Mouse (Mus musculus): ENCODE data around the gene Bfsp1.

Bfsp1 gene

DNA sequence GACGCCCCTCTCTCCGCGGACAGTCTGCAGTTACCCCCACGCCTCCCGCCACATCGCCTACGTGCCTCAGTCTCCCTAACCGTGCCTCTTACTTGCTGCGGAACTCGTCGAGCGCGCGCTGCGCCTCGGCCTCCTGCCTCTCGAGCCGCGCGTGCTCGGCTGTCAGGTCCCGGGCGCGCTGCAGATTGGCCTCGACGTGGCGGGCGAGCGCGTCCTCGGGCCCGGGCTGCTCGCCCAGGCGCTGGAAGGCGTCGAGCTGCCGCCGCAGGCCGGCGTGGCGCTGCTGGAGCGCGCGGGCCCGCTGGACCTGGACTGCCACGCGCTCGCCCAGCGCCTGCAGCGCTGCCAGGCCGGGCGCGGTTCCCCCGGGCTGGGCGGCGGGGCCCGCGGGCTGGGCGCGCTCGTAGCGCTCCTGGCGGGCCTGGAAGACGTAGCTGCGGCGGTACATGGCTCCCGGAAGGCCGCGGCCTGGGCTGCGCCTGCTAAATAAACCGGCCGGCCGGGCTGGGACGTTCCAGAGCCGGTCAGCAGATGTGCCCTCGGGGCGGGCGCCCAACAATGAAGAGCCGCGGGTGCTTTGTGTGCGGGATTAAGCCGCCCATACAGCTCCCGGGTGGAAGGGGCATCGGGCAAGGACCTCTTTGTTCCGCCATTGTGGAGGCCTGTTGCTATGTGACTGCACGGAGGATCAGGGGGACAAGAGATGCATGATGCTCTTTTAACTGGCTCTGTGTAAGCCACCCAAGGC is at the start of gene Bfsp1:
Bfsp1 (minus strand) TSS at position 690 of the 748 bp plus-strand sequence.
- peak; percentile 65 for DNase-seq (ENCODE audit: low spot score)

DNA sequence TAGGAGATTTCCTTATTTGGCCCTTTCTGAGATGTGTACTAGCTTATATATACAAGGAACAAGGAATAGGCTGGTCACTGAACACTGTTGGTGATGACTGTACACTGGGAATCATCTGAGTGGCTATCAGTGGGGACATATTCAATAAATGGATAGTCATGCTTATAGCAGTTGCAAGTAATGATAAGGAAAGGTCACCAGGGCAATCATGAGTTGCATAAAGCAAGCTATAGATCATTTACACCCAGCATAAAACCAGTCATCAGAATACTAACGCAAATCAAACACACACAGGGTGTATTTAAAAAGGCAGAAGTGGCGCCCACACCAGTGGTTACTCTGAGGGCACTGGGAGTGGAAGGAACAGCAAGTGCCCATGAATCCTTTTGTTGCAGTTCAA is 49.2 kb upstream of the Bfsp1 start:
- no peak for DNase-seq (ENCODE audit: low spot score)

DNA sequence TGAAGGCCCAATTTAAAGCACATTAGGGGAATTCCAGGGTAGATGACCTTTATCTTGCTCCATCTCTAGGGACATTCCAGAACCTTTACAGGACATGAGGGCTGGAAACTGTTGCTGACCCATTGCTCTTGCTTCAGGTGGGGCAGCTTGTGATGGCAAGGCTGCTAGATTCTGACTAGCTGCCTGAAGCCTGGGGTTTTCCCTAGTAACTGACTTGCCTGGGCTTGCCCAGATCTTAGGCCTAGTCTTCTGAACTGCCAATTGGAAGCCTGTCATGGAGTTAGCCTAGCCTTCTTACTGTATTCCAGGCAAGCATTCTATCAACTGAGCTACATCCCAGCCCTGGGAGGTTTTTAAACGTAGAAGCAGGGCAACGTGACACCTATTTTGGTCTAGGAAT is 46.3 kb upstream of the Bfsp1 start:
- no peak for DNase-seq (ENCODE audit: low spot score)

DNA sequence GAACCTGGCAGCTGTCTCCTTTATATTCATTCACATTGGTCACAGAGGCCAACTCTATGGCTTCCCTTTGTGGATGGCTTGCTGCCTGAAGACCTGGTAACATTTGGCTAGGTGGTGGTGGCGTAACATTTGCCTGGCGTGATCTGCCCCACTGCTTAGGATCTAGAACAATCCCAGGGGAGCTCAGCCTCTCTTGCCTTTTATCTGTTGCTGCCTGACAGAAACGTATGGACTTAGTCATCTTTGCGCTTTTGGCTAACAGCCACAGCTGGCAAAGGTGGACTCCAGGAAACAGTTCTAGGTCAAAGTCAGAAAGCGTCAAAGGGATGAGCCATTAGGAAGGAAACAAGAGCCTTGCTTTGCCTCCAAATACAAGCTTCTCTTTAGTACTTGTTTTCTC is 41.9 kb upstream of the Bfsp1 start:
- no peak for DNase-seq (ENCODE audit: low spot score)

DNA sequence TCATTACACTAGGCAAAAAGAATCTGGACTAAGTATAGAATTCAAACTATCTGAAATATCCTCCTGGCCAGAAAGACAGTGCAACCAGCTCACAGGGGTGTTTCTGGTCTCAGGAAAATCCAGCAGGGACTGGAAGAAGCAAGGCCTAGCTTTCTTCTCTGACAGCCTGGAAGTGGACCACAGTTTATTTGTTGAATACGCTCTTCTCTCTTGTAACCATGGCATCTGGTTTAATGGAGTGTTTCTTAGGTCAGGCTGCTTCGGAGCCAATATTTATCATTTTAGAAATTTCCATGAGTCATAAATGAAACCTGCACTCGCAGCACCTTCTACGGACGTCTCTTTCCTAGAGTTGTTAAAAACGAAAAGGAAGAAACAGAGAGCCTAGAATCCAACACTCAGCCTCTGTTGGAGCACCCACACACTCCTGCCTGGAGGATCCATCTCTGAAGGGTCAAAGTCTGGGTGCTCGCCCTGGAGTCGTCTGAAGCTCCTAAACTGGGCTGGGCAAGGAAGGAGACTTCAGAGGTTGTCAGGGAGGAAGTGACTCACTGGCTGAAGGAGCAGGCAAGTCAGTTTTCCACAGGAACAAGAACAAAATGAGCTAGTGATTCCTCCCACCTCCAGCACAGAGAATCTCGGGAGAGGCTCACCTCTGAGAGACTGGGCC is 40.5 kb upstream of the Bfsp1 start:
- DNase-seq (ENCODE audit: low spot score) = no peak

DNA sequence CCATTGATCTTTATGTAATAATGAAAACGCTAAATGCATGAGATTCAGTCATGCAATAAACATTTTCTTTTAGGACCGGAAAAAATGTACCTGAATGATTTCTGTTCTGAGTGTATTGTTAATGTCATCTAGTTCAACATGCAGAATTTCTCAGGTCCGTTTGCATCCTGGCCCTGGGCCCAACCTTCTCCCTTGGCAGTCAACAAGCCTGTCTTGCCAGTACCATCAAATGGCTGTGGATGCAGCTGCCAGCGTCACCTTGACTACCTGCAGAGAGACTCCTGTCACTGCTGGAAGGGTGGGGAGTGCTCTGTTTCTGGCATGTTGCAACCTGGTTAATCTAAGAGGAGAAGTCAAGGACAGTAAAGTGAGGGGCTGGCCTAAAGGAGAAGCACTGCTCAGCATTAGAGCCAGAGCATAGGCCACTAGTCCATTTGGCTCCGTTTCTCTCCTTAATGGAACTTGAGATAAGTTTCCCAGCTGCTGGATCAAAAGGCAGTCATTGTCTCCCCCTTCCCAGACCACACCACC is 37.9 kb upstream of the Bfsp1 start:
- no peak for DNase-seq (ENCODE audit: low spot score)

DNA sequence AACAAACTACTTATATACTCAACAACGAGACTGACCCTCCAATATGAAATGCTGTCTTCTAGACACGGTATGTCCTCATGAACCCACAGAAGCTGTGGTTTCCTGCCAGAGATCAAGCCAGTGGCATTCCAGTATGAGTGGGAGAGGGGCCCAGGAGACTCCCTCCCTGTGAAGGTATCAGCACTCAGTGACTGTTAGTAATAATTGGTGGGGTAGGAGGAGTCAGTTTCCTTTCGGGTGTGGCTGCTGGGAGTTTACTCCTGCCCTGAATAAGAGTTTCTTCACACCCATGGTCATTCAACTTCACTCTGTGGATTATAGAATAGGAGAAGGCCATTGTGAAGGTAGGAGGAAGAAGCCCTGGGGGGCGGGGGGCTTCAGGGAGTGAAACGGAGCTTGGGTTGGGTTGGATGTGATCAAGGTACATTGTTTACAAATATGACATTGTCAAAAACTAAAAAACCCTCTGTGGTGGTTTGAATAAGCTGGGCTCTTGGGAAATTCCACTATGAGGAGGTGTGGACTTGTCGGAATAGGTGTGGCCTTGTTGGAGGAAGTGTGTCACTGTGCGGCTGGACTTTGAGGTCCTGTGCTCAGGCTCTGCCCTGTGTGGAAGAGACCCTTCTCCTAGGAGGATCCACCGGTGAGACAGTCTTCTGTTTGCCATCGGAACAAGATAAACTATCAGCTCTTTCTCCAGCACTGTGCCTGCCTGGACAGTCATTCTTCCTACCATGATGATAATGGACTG is 36.7 kb upstream of the Bfsp1 start:
- DNase-seq (ENCODE audit: low spot score) = no peak

DNA sequence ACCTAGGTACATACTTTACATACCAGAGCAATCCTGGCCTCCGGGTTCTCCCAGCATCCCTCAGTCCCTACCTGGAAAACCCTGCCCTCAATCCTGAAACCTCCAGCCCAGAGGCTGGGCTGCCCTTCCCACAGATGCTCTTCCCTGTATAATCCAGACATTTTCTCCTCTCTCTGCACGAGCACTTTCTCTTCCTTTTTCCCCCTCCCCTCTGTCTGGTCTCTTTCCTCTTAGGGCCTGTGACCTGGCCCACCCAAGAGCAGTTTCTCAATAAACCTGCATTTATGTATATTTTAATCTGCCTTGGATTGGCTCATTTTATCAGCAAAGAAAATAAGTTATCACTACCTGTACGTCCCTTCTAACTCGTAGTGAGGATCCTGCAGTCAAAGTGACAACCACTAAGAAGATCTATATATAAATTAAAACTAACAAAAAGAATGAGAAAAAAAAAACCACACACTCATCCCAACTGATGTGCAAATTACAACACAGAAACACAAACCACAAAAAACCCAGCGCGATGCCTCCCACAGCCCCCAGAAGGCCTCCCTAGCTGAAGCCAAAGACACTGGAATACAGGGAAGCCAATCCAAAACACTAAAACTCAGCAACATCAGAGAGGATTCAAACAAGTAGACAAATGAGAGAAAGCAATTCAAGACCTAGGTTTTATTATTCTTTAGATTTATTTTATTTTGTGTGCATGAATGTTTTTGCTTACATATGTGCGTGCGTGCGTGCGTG is 28.5 kb upstream of the Bfsp1 start:
- no peak for DNase-seq (ENCODE audit: low spot score)

DNA sequence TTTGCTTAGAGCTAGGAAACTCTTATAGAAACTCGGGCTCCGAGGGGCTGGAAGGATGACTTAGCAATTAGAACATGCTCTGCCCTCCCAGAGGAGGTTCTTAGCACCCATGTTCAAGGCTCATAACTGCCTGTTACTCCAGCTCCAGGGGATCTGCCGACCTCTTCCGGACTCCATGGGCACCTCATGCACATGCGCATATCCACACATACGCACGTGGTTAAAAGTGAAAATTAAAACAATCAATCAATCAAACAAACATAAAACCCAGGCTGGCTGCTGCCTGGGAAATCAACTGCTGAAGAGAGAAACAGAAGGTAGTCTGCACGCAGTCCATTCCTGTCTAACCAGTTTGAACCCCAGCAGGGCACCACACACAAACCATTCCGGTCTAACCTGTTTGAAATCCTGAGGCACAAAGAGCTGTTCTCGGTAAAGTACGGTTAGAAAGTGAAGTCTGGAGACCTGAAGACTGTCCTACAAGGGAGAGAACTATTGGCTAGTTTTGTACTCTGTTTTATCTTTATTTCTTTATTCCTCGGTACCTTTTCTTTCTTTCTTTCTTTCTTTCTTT is 27.0 kb upstream of the Bfsp1 start:
- DNase-seq (ENCODE audit: low spot score) = no peak

DNA sequence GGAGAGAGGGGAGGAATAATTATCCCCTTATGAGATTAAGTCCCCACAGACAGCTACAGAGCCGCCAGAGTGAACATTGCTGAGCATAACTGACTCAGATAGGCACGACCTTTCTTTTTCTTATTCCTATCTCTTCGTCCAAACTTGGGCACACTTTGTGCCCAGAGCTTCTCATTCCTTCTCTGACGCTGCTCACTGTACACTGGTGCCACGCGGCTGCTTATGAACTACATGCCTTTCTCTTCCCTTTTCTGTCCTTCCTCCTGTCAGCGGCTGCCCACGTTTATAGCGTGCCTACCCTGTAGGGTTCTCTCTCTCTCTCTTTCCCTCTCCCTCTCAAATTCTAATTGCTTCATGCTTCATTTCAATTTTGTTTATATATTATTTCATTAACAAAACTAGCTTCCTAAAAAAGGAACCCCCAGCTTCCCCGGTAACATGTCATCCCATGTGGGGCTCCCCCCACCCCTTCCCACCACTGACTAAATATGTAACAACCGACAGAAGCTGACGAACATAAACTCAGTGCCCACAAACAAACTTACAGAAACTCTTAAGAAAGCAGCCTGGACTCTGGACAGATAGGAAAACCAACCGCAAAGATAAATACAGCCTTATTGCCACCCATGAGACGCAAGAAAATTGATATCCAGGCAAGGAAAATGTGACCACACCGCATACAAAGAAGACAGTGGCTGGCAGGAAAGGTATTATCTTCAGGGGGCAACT is 26.3 kb upstream of the Bfsp1 start:
- no peak for DNase-seq (ENCODE audit: low spot score)

DNA sequence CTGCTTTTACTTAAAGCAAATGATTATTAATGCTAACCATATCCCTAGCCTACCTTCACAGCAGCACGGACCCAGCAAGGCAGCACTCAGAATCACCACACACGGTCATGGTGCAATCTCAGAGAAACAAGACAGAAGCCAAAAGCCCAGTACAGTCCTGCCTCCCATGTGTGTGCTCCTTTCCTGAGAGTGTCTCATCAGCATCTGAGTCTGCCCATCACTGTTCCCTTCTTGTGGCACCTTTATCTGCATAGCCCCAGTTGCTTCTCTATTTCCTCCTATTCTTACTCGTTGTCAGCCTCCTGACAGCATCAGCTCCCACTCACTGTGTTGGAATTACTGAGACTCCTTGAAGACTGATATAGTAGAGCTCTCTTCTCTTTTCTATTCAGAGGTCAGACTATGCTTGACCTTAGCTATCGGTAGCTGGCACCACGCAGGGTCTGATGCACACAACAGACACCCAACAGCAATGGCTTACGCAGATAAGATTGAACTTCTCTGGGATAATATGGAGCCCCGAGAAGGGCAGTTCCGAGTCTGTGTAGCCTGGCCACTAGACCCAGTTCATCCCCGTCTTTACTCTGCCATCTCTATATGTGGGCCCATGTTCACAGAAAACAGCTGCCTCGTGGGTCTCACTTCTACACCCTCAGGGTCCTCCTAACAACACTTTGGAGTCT is 19.8 kb upstream of the Bfsp1 start:
- no peak for DNase-seq (ENCODE audit: low spot score)

DNA sequence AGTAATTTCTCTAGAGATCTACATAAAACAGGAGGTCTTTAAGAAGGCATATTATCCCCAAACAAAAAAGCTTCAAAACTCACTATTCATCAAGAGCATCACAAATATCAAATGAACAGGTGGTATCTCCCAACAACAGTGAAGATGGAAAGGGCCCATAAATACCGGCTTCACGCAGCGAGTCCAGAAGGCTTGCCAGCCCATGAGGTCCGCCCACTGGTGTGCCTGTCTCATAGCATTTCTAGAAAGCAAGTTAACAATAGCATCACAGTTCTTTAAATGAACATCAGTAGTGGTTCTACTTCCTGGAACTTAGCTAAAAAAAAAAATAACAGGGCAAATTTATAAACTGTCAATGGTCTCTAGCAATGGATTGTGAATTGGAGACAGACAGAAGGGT is 19.0 kb upstream of the Bfsp1 start:
- DNase-seq (ENCODE audit: low spot score) = no peak

DNA sequence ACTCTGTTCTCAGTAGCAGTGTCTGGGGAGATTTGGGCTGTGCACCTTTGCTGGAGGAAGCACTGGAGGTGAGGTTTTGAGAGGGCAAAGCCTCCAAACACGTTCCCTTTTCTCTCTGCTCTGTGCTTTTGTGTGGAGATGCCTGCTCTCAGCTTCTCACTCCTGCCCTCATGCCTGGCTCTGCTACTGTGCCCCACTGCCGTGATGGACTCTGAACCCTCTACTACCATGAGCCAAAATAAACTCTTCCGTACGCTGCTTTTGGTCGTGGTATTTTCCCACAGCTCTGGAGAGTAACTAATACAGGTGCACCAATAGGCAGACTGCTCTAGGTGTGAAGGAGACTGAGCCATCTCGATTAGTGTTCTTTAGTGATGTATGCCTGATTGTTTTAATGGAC is 16.3 kb upstream of the Bfsp1 start:
- DNase-seq (ENCODE audit: low spot score) = no peak

DNA sequence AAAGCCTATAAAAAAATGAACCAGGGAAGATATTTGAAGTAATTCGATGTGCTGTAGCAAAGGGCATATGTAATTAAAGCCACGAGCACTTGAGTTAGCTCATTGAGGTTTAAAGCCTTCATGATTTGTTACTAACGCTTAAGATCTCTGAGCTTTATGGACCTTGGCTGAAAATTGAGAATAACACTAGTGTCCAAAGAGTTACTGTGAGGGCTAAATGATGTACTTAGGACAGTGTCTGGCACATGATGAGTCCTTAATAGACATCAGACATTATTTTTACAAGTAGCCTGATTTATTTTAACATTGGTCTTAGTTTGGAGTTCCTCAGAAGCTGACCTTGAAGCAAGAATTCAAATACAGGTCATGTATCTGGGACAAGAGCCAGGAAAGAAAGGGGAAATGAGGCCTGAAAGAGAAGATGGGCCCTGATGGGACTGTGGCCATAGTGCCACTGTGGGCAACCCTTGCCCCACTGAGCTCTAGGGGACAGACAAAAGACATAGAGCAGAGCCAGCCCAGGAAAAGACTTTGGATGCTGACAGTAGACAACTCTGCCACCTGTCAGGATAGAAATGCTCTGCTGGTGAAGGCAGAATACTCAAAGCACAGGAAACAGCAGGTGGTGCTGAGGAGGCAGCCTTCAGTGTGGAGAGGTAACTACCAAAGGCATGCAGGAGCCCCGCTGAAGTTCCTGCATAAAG is 14.1 kb upstream of the Bfsp1 start:
- no peak for DNase-seq (ENCODE audit: low spot score)

DNA sequence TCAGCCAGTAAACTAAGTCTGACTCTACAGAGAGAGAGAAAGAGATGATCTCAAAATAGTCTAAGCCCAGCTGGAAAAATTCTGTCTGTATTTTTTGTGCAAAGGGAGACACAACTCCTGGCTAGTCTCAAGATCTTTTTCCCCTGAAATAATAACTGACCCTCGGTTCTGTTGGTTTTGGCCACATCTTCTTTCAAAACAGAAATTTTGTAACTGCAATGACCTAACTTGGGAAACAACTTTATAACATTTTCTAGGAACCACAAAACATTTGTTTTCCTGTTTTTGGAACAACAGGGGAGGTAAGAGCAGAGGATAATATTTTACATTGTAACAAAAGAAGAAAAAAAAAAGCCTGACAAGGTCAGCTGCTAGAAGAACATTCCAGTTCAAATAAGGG is 13.1 kb upstream of the Bfsp1 start:
- DNase-seq (ENCODE audit: low spot score) = no peak

DNA sequence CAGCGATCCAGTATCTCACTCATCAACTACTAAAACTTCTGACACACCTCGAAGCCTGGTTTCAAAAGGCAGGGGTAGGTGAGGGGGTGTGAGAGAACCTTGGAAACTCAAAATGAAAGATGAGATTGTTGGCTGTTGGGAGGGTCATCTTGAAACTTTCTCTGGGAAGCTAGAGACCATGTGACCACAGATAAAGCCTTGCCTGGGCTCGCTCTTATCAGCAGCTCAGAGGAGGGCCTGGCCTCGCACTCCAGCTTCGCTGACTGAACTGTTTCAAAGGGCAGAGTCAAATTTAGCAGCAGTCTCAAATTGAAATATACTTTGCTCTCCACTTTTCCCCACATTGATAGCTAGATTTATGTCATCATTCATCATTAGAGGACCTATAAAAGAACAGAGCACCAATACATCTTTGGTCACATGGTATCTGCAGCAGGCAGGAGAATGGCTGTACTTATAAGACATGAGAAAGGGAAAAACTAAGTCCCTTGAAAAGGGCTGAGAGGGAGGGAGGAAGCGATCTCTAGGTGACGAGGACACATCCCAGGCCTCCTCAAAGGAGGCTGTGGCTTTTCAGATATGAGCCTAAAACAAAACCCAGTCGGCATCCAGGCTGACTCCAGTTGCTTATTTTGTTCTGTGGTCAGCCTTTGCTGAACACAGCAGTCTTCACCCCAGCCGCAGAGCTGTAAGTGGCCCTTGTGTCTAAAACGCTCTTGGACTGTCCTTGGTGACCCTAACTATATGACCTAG is 8.1 kb upstream of the Bfsp1 start:
- peak; percentile 68 for DNase-seq (ENCODE audit: low spot score)

DNA sequence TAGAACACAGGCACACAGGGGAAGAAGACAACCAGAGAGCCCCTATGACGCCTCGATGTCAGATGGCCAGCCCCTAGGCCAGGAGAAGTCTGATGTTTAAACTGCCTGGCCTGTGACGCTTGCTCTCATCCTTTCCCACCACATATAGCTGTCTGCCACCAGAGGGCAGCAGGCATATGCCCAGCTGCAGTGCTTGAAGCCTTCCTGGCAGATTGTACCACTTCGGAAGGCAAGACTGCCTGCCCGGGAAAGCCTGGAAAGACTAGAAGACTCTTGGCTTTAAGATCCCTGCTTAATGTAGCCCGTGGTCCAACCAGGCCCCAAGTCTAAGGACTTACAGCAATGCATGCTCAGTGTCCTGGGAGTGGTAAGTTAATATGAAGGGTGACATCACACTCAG is 4.4 kb upstream of the Bfsp1 start:
- peak; percentile 63 for DNase-seq (ENCODE audit: low spot score)

DNA sequence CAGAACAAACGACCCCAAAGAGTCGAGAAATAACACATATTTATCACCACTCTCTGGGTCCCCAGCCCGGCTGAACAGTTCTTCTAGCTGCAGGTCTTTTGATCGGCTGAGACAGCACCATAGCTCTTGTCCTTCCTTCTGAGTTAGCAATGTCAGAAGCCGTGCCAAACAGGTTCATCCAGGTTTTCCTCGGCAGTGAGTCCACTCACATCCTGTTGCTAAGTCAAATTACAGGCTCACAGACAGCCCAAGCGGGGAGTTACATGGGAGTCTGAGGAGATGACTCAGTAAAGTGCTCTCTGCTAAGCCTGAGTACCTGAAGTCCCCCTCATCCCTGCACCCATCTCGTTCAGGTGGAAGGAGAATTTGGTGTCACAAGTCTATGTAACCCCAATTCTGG is 1.6 kb upstream of the Bfsp1 start:
- no peak for DNase-seq (ENCODE audit: low spot score)

DNA sequence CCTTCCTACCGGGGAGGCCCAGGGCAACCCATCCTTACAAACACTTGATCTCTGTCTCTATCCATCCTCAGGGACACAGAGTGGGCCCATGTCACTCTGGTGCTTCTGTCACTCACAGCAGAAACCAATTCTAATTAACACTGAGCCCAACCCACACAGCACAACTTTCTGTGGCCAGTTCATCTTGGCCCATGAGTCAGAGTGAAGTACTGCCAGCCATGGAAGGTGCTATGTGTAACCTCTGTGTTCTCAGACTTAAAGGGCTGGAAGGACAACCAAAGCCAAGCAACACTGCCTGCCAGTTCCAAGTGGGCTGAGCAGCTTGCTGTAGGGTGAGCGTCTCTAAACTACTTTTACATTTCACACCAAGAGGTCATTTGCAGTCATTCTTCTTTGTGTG is 3.8 kb downstream of the Bfsp1 start:
- no peak for DNase-seq (ENCODE audit: low spot score)

Data from testis, postnatal 14 days (tissue).